Mouse (Mus musculus): Measurements from ENCODE around the gene Pdcd6ip.

Pdcd6ip gene

GRCm38 (mm10) chr9:113610776-113611175 is 97.3 kb downstream of the Pdcd6ip start:
- DNase-seq: no peak

DNA sequence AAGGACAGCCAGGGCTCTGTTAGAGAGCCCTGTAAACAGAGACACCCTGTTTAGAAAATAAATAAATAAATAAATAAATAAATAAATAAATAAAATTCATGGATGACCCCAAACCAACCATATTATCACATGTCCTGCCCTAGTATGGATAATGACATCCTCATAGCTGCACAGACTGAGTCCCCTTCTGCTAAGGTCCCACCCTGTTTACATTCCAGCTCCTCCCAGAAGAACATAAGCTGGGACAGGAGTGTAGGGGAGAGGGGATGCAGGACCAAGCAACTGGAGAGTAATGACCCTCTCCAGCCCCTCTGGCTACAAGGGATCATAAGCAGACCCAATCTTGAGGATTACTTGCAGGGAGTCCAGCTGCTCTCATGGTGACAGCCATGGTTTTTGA is 105.9 kb downstream of the Pdcd6ip start:
- no peak for DNase-seq

Data from cerebellum, adult 18-20 months (tissue).